Mouse (Mus musculus) CH12F3 (cell line): ENCODE measurements around the gene Tmcc1.

Experiments
- in situ Hi-C: fragments of 300-500 bp; cut with MboI; formaldehyde crosslinking; loops from 2 replicates; pipeline ENCODE4 v1.14.3; 2020; ENCODE audit warnings: low sequenced_read_pairs

Tmcc1 gene

DNA sequence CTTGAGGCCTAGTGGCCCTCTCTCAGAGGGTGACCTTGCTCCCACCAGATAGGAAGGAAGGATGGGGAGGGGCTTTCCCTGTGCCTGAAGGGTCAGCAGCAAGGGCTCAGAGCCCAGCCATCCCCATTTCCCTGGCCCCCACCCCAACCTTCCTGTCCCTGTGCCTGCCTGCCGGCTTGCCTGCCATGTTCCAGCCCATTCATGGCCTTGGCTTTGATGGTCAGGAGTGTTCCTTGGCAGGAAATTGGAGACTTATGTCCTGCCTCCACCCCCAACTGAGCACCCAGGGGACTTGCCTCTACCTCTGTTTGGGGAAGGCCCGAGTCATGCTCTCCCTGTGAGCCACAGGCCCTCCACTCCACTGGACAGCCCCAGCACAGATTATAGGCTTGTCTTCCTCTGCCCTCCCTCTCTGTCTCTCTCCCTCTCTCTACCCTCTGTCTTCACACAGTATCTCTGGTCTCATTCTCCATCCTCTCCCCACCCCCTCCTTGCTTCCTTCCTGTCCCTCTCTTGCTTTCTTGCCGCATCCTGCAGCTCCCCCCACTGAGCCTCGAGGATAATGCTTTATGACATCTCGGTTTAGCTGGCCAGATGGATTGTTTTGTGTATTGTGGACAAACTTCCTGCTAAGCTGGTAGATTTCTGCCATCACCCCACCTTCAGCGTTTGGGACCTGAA lies 197.0 kb downstream of the Tmcc1 start:
- in situ Hi-C loops = loop anchor here (10.0 kb wide), 1 partner anchor 102 kb away; no protein-coding TSS in a partner anchor

DNA sequence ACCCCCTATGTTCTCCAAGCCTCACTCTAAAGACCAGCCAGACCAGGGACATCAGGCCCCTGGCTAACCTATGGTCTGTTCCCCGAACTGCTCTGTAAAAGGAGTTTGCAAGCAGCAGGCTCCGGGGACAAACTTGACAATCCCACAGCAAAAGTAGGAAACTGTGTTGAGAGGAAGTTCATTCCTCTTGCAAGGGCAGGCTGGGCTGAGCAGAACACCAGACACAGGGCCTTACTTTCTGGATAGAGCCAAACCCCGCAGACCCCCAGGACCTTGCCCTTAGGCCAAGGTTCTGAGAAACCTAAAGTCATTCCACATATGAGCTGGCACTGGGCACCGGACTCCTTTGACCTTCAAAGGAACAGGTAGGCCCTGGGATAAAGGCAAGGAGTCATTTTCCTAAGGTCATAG lies 197.8 kb downstream of the Tmcc1 start:
- in situ Hi-C loops = loop anchor here (10.0 kb wide), 1 partner anchor 101 kb away; no protein-coding TSS in a partner anchor

DNA sequence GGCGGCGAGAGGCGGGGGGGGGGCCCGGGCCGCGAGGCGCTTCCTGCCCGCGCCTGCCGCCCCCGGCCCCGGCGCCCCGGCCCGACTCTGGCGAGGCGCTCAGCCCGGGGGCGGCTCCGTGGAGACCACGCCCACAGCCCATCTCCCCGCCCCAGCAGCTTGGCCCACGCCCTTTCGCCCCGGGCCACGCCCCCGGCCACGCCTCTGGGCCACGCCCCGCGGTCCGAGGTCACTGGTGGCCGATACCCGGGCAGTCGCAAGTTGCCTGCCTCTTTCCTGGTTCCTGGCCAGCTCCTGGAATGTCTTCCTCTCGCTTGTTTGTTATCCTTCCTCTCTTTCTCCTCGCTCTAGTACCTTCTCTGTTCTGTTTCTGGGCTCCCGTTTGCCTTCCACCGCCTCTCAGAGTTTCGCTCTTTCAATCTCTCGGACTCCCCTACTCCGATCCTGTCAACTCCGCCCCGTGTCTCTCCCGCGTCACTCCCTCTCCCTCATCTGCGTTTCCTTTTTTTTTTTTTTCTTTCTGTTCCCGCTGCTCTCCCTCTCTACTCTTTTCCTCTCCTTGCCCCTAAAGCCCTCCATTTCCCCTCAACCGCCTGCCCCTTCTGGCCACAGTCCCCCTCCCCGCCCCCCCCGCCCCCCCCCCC lies 198.3 kb downstream of the Tmcc1 start, which contains the start of gene Plxnd1:
Gene Plxnd1 (minus strand): TSS at position 129 of the 644 bp plus-strand sequence.
- in situ Hi-C loops = loop anchor here (10.0 kb wide), 1 partner anchor 100 kb away; no protein-coding TSS in a partner anchor

DNA sequence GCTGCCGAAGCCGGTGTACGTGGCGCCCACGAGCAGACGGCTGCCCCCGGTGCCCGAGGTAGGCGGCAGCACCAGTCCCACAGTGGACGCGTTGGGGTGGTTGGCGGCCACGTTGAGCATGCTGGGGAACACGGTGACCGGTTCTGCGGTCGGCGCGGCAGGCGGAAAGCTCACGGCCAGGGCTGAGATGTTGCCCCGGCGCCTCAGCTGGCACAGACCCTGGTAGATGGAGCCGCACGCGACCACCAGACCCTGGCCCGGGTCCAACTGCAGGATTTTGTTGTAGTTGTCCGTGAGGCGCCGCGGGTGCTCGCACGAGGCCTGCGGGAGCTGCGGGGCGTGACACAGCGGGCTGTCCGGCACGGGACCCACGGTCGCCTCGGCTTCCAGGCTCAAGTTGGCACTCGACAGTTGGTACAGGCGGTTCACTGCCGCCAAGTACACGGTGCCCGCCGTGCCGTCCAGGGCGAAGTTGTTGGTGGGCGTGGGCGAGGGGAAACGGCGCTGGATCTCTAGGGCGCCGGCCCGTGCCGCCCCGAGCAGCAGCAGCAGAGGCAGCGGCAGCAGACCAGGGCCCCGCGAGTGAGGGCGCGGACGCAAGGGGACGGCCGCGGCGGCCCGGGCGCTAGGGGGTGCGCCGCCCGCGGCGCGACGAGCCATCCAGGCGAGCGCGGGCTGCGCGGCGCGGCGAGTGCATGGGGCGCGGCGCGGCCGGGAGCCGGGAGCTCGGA lies 199.0 kb downstream of the Tmcc1 start:
- in situ Hi-C loops = loop anchor here (10.0 kb wide), 1 partner anchor 100 kb away; no protein-coding TSS in a partner anchor

DNA sequence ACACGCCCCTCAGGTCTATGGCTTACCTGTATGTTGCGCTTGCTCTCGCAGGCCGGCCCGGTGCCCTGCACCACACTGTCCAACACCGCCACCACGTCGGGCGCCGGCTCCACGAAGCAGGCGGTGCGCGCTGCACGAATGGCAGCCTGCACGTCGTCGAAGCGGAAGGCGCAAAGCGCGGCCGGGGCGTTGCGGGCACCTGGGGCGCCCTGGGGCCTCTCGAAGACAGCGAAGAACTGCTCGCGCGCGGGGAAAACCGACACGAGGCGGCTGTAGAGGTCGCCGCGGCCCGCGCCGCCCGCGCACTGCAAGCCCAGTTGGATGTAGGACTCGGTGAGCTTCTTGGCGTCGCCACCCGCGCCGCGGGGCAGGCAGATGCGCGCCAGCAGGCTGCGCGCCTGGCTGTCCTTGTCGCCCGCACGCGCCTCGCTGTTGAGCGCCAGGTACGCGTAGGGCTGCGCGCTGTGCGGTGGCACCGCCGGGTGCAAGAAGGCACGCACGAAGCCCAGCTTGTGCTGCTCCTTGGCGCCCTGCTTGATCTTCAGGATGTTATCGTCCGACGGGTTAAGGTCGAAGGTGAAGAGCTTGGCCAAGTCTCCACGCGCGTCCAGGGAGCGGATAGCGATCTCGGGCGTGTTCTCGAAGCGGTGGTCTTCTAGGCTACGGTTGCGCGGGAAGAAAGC lies 199.7 kb downstream of the Tmcc1 start:
- in situ Hi-C loops = loop anchor here (10.0 kb wide), 1 partner anchor 99 kb away; no protein-coding TSS in a partner anchor

DNA sequence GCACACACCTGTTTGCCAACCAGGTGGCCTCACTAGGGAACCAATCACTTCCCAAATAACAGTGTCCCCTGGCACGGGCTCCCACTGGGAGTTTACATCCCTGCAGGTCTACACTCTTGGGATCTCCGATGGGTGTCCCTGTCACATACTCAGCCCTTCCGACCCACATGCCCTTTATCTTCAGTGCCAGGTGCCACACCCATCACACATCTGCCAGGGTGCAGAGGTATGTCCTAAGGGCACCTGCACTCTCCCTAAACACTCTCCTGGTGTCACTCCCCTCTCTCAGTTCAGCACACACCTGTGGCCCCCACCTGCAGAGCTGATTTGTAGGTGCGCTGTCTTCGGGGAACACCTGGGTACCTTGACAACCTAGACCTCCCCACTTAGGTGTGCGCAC lies 200.3 kb downstream of the Tmcc1 start:
- in situ Hi-C loops = loop anchor here (10.0 kb wide), 1 partner anchor 98 kb away; no protein-coding TSS in a partner anchor

DNA sequence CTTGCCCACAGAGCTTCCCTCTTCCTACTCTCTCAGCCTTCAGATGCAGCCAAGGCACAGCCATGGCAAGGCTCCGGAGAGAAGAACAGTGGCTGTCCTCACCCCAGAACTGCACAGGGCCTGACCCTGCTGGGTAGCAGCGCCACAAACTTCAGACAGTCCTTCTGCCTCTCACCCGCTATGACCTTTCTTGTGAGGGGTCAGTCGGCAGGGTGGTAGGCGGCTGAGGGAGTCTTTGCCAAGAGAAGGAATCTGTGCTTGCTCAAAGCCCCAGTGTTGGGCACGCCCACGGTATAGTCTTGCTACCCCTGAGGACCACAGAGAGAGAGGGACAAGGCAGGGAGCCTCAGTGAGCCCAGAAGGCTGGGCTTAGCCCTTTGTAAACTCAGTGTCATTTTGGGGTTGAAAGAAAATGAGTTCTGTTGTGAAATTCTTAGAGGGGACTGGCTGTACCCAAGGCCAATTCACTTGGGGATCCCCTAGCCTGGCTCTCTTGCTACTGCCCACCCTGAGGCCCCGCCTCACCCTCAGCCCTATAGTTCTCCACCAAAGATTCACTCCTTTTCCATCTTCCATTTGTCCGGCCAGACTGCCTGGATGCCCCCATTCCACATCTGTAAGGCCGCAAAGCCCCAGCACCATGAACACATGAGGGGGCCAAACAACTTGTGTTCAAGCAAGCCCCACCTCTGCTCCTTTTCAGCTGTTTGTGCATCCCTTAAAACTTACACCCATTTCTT lies 201.2 kb downstream of the Tmcc1 start:
- in situ Hi-C loops = loop anchor here (10.0 kb wide), 1 partner anchor 97 kb away; no protein-coding TSS in a partner anchor

DNA sequence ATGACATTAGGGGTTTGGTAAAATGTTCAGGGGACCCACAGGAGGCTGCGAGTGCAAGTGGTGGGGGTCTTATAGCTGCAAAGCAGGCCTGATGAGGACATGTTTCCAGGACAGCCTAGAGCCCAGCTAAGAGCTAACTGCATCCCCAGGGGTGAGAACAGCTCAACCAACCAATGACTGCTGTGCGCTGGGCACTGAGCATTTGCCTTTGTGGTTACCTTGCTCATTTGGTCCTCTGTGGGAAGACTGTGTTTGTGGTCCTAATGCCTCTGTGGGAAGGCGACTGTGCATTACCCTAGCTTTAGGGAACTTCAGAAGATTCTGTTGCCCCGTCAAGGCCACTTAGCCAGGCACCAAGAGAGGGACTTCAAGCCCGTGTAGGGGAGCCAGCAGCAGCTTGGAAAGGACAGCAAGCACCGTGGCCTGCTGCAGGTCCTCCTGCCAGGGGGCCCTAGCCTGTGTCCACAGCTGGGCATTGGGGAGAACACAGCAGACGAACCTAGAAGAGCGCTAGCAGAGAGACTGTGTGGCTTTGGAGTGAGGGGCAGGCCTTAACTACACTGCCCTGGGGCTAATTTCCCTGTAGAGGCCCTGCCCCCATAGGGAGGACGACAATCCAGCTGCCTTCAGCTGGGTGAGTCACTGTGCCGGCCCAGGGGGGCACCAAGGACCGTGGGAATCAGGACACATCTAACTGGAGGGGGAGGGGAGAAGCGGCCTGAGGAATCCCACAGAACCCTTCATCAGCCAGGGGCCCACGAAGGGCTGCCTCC lies 202.0 kb downstream of the Tmcc1 start:
- in situ Hi-C loops = loop anchor here (10.0 kb wide), 1 partner anchor 96 kb away; no protein-coding TSS in a partner anchor

DNA sequence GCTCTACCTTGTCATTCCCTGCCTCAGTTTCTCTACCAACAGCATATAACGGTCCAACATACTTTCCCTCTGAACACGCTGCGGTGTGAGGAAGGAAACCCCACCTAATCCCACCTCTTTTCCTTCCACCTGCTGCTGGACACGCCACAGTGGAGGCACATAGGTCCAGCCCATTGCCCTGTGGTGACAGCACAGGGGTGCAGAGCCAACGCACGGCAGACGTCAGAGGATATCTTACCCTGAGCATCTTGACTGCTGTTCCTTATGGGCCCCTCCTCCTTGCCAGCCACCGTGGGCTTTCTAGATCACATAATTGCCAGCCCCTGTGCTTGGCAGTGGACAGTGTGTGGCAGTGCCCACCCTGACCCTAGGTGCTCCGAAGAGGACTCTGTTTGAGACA lies 202.8 kb downstream of the Tmcc1 start:
- in situ Hi-C loops = loop anchor here (10.0 kb wide), 1 partner anchor 96 kb away; no protein-coding TSS in a partner anchor

DNA sequence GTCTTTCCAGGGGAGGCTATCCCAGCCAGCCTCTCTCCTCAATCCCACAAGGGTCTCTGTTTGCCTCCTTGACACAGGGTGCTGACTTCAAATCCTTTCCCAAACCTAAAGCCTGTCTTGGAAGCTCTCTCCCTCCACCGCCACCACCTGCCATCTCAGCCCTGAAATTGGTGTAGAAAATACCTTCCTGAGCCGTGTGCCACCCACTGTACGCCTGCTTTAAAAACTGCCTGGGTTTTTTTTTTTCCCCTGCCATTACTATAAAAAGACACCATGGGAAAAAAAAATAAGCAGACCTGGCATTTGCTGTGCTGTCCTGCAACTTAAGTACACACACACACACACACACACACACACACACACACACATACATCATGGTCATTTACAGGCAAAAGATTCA lies 203.2 kb downstream of the Tmcc1 start:
- in situ Hi-C loops = loop anchor here (10.0 kb wide), 1 partner anchor 95 kb away; no protein-coding TSS in a partner anchor

DNA sequence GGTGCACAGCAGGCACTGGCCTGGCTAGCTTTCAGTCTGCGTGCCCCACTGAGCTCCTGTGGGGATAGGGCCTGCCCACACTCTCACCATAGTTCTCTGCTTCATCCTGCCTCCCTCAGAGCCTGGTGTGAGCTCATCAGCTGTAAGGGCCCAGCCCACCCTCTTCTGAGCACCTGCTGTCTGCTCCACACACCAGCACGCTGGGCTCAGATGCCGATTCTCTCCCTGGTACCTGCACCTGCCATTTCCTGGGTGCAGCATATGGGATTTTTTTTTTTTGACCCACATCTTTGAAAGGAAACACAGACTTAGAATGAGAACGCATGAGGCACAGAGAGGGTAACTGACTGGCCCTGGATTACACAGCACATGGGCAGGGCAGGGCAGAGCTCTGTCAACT lies 203.7 kb downstream of the Tmcc1 start:
- in situ Hi-C loops = loop anchor here (10.0 kb wide), 1 partner anchor 95 kb away; no protein-coding TSS in a partner anchor

DNA sequence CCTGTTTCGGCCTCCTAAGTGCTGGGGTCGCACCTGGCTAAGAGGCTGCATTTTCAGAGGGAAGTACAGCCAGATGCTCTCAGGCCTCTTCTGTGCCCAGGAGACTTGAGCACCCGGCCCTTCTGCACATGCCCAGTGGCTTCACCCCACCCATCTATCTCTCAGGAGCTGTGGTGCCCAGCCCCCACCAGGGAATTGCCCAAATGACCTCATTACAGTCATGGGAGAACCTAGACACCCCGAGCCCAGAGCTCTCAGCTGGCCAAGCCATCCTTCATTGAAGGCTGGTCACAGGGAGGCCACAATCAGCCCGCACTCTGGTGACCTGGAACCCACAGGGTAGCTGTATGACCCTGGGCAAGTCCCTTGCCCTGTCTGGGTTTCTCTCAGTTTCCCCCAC lies 204.3 kb downstream of the Tmcc1 start:
- in situ Hi-C loops = no loop called here

DNA sequence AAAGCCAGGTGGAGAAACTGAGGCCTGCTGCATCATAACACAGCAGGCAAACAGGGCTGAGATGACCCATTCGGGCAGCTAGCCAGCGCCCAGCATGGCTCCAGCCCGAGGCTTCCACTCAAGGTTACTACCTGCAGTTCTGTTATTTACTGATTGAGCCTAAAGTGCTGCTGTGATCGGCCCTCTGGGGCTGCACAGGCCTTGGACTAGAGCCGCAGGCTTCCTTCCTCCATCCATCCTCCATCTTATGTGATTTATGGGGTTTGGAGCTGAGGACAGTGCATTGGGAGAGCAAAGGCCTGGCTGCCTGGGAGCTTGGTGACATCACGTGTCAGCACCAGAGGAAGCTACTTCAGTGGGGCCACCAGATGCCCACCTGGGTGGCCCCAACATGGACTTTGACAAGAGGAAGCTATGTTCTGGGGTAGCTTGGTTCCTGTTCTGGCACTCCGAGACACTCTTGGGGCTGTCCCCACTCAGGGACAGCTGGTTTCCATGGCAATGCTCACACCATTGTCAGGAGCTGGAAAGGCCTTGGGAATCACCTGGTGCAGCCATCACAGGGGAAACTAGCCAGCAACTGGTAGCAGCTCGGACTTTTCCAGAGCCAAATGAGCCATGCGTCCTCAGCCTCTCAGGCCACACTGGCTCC lies 206.1 kb downstream of the Tmcc1 start:
- in situ Hi-C loops = no loop called here

DNA sequence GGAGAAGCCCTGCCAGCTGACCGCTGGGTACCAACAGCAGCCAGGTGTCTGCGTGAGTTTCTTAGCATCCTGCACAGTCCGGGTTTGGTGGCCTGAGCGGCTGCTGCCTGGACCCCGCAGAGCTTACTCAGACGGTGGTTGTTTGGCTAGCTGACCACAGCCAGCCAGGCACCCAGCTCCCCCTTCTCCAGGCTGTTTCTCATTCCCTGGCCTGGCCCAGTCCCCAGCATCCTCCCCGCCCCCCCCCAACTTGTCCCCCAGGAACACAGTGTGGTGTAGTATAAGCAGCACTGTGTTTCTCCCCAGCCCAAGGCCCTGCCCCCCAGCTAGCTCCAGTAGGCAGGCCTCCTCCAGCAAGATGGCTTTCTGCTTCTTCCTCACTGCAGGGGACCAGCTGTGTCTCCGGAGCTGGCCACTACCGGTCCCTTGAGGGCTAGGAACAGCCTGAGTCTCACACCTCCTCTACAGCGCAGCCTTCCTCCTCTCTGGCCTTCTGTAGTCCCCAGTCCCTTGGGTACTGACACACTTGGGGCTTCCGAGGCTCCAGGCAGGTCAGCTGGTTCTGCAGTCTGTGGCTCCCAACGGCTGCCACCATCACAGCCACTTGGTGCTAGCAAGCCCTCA lies 206.7 kb downstream of the Tmcc1 start:
- in situ Hi-C loops = no loop called here

DNA sequence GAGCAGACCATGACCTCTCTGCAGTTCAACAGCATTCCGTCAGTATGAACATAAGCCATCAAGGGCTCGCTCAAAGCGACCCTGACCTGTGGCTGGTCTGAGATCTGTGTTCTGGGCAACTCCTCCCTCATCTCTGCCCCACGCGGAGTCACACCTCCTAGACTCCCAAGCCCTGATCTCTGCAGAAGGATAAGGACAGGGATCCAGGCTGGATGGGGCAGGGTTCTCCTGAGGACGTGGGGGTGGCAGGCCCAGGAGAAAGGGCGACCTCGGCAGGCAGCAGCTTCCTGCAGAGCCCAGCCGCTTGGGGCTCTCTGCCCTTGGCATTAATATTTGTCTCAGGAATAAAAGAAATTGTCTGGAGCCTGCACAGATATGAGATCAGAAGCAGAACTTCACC lies 207.7 kb downstream of the Tmcc1 start:
- in situ Hi-C loops = no loop called here

DNA sequence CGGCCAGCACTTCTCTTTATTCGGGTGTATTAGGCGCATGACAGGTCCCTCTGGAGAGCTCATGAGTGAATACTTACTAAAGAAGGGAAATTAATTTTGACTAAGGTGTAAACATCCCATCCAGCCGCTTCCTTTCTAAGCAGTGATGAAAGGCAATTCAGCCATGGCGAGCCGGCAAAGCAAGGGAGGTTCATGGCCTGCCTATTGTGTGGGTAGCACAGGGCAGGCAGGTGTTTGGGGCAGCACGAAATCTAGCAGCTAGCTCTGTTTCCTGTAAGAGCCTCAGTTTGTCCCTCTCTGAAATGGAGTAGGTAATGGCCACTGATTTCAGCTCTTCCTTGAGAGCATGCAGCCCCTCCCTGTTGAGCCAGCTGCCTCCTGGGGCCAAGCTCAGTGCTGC lies 208.7 kb downstream of the Tmcc1 start:
- in situ Hi-C loops = no loop called here

DNA sequence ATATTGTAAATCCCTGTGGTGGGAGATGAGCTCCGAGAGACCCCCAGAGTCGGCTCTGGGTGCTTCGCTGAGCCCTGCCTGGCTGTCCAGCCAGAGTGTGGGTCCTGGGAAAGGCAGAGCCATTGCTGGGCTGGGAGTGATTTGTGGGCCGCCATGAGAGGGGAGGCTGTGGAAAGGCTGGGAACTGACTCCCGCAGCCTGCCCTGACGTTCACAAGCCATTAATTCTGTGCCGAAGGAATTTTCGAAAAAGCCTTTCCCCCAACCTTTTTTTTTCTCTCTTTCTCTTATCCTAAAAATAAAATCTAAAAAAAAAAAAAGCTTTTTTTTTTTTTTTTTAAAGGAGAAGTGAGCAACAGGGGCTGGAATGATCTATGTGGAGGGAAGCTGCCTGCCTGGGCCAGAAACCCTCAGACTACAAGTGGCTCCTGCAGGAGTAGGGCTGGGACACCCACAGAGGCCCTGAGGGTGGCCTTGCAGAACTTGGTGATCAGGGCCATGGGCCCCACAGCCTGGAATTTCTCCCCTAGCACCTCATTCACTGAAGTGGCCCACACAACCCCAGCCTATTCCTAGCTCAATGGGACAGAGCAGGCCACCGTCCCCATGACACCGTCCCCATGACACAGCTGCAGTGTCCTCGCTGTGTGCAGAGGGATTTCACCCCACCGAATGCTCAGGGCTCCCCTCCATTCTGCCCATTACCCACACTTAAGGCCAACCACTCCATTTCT lies 209.8 kb downstream of the Tmcc1 start:
- in situ Hi-C loops = no loop called here
